Mouse (Mus musculus) embryo, embryonic 10 days (tissue): Measurements from ENCODE around the gene Creb5.

Experiments used
- DNase-seq: peaks from one replicate; pipeline ENCODE4 v3.0.0-alpha.2; 2015; ENCODE audit warnings: low spot score

Gene Creb5

DNA sequence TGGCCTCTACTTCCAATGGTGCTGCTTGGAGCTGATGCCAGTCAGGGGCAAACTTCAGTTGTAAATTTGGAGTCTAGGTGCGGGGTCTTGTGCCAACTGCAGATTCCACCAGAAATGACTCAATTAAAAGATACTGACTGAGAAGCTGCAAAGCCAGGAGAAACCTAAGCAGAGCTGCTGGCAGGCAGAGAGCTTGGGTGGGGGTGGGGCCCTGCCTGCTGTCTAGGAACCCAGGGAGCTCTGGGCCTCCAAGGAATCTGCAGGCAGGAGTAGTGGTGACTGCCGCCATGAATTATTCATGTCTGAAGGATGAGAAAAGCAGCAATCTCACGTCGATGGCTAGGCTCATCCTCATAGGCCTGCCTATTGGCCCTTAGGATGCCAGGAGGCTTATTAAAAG is 306.5 kb downstream of the Creb5 start:
- DNase-seq = peak; percentile 53

DNA sequence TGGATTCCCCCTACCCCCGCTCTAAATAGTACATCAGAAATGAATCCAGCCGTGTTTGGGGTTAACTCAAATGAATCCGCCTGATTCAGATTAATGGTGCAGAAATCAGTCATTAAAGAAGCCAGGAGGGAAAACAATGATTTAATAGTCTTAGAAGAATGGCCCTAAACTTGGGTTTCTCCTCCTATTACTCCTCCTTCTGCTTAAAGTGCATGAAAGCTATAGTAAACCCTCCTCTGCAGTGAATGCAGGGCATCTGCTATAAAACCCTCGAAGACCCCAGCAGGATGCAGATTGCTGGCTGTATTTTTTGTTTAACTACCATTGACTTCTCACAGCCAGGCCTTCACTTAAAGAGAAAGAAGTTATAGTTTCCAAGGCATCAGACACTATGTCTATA is 307.2 kb downstream of the Creb5 start:
- DNase-seq = no peak

DNA sequence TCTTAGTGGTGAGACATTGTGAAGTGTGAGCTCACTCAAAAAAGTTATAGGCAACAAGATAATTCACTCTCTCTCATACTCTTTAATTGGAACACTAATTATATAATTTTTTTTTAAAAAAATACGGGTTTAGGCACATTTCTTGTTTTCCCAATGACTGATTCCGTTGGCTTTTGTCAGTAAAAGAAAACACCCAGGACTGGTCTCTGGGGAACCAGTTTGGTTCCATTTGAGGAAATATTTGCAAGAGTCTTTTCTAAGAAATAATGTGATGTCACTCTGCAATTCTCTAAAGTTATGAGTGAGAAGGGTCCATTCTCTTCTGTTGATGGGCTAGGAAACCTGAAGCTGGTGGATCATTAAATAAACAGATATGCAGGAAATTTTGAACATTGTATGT is 309.3 kb downstream of the Creb5 start:
- no peak for DNase-seq

DNA sequence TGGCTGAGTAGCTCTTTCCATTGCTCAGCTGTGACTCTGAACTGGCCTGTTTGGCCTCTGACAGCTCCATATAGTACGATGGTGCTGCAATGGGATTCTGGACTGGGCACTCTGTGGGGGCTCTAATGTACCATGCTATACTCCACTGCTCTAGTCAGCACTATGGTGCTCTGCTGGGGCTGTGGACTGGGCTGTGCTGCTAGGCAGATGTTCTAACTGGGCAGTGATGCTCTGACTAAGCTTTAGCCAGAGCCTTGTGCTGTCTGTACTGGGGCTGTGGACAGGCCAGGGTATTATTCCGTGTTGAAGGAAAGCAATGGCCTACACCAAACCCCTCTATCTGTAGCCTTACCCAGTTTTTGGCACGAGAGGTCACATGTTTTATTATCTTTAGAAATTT is 316.0 kb downstream of the Creb5 start:
- no peak for DNase-seq

DNA sequence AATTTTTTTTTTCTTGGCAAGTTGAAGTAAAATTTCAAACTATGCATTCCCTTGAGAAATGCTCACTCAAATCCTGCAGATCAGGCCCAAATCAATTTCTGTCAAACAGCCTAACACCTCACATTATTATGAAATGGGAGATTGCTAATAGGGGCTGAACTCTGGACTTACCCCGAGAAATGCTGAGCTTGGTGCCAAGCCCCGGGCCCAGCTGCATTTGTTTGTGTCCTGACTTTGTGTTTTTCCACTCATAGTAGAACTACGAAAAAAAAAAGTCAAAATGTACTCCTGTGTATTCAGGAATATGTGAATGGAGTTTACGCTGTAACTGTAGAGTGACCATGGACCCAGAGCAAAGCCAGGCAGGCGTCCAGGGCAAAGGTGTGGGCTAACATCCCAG is 316.6 kb downstream of the Creb5 start:
- DNase-seq = no peak

DNA sequence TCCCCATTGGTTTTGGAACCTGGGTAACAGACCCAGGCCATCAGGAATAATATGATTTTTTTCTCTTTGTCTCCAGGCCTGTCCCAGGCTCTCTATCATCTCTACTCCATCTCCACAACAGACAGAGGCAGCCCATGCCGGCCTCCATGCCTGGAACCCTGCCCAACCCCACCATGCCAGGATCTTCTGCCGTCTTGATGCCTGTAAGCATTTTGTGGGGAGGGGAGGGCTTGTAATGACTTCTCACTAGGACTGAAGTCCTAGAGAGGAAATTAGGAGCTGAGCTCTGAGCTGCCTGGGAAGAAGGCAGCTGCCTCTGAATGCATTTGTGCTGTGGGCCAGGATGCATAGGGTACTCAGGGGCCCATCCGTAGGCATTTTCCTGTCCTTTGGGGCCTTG is 317.3 kb downstream of the Creb5 start:
- DNase-seq = no peak

DNA sequence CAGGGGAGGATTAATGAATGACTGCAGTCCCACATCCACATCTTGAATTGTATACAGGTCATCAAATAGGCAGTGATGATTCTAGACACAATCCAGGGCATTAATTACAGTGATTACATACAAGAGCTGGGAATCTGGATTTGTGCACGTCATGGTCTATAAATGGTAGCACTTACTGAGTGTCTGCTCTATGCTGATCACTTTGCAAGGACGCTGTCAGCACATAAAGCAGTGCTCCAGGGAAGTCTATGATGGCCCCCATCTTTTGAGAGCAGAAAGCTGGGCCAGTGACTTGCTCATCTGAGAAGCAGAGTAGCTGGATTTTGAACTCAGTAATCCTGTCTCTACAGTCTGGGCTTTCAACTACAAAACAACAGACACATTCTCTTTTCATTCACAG is 318.1 kb downstream of the Creb5 start:
- DNase-seq = no peak

DNA sequence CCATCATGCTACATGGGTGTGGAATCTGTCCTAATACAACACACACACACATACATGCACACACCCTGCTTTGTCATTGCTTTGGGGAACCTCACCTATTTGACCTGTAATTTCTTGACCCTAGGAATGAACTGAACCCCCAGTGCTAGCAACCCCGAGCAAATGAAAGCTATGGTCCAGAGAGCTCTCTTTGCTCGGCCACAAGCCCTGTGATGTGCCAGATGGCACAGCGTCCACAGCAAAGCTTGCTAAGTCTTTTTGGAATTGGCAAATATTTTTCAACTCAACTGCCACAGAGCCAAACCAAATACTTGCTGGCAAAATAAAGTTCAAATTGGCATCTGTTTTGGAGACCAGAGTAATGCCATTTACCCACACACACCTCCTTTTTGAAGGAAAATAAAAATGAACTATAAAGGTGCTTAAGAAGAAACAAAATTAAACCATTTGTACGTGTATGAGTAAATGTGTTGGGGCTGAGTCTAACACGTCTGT is 324.4 kb downstream of the Creb5 start:
- no peak for DNase-seq

DNA sequence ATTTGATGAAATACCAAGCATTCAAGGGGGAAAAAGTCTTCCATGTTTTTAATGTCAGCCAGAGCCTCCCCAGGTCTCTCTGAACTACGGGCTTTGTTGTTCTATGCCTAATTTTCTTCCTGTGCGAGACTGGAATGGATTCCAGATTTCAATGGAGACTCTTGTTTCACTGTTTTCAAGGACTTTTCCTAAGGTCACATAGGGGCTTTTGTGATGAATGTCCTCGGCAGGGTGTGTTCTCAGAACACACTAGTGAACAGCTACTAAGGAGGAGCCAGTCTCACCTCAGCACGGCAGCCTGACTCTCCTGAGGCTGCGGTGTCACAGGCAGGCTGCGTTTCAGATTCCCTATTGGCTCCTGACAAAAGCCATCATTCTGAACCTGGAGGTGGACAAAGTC is 325.6 kb downstream of the Creb5 start:
- peak; percentile 43 for DNase-seq

DNA sequence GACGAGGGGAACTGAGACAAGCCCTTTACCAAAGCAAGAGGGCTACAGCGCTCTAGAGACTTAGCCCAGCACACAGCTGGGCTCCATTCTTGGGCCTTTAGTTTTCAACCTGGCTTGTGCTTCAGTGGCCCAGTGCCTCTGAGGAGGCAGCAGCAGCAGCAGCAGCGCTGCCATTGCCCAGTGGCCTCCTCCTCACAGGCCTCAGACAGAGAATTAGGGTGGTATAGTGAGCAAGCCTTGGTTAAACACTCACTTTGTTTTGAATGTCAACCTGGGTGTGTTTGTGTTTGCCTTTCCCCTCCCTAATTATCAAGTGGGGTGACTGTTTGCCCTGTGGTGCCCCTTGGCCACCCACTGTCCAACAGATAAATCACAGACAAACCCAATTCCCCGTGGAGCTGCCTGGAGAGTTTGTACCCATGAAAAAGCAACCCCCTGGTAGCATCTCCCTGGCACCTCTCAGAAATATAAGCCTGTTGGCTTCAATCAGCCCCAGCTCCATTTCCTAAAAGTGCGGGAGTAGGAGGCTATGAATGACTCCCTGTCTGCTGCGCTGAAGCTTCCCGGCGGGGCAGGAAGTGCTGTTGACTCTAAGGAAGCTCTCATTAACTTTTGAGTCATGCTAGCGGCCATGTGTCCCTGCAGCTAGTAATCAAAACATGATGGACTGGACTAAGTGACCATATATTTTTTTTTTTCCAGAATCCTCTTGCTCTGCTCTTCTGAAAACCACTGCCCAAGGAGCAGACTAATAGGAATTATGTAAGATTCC is 328.6 kb downstream of the Creb5 start:
- DNase-seq = peak; percentile 58

DNA sequence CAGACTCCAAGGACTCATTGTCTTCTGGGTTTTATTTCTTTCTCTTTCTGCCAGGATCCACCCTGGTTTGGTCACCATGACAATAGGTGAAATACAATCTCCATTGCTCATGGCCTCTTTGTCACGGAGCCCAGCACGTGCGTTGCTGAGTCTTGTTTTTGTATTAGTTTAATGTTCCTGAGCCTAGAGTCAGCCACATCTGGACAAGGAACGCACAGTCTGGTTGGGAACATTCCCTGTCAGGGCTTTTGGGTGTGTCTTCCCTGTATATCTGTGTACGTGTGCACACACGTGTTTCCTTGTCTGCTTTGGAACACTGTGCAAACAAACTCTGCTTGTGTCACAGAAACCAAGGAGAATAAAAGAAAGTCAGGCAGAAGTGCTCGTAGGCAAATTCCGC is 331.1 kb downstream of the Creb5 start:
- DNase-seq = no peak

DNA sequence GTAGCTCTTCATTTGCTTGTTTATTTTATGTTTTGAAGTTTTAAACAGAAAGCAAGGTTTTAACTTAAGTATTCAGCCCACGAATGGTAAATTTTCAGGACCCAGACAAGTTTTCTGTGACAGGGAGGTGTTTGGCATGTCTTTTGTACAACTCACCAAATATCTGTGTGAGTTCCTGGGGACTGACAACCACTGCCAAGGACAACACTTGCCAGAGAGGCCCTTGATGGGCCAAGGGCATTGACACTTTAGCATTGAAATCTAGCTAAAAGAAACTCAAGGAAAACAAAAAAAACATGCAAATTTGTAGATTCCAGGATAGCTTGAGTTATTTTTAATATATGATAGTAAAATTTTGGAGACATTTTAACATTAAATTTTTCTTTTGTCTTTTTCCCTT is 332.6 kb downstream of the Creb5 start:
- DNase-seq = no peak

DNA sequence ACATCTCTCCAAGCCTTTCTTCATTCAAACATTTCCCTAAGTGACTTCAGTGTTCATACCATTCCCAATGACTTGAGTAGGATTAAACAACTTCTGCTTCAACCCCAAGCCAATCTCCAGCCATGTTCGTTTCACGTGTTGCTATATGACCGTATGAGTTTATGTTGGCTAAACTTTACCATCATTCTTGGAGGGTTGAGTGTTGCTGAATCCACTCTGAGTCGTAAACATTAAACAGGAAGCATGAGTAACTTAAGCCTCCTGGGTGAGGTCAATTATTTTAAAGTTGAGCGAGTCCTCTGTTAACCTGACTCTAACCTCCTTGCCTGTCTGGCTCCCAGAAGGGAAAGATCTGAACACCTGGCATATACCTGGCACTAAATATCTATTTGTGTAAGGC is 334.2 kb downstream of the Creb5 start:
- no peak for DNase-seq

DNA sequence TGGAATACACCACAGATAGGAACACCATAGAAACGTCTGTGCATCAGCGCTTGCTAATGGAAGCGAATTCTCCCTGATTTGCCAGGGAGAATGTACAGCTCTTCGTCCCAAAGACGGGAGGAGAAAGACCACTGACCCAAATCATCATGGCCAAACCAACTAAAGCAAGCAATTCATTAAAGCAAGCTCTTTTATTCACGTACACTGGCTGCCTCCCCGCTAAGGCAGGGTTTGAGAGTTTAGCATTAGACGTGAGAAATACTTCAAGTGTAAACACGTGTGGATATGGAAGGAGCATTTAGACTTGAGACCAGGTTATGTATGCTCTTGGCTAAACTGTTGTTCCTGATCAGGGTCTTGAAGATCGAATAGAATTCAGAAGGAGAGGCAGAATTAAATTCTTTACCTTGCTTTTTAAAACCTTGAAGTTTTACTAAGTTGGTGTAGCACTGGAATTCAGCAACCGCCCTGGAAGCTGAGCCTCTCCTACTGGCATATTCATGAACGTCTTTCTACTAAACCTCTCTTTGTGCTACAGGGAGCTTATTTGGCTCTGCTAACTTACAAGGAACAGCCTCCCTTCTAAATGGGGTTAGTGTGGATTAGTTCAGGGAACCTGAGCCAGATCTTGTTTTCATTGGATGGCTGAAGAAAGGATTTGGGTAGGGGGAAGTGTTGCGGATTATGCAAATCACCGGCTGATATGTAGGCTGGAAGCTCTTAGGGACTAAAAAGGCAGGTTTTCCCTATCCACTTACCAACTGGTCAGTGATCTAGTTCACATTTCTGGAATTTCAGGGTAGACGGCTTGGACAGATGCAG is 337.6 kb downstream of the Creb5 start:
- DNase-seq = peak; percentile 35

DNA sequence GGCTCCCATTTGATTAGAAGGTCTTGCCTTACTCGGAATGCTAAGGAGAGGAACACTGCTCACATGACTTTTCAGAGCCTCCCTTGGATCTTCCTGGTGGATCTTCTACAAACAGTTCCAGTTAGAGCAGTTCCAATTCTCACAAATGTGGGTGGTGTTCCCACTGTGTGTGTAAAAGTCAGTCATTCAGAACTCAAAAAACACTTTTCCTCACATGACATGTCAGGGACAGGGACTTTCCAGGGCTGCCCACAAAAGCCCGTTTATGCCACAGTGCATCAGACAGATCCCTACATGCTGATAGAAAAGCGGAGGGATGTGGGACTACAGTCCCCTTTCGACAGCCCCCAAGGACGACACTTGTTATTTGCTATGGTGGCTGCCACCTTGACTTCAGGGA is 339.0 kb downstream of the Creb5 start:
- no peak for DNase-seq

DNA sequence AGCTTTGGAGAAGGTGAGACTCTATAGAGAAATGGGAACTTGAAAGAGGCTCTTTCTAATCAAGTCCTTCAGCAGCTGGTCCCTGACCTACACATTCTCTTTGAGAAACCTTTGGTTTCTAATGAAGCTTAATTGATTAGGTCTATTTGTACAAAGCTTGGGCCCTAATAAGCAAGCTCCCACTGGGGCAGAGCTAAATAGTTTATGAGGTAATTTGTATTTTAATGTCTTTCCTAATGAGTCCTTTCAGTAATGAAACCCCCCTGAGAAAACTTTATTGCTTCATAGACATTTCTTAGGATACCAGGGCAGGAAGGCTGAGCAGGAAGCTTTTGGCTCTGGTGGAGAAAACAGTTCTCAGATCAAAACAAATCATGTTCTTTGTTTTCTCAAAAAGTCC is 341.6 kb downstream of the Creb5 start:
- no peak for DNase-seq

DNA sequence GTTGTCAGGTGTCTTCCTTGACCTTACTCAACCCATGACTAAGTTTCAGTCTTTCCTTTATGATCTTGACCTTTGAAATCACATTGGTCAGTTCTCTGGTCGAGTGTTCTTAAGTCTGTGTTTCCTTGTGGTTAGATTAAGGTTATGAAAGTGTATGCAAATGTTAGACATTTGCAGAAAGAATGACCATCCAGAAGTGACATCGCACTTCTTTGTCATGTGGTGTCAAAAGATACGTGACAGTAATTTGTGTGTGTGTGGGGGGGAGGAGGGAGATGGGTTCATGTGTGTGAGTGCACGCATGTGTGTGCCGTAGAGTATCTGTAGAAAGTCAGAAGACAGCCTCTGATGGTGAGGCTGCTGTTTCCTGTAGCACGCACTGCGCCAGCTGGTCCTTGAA is 348.4 kb downstream of the Creb5 start:
- no peak for DNase-seq

DNA sequence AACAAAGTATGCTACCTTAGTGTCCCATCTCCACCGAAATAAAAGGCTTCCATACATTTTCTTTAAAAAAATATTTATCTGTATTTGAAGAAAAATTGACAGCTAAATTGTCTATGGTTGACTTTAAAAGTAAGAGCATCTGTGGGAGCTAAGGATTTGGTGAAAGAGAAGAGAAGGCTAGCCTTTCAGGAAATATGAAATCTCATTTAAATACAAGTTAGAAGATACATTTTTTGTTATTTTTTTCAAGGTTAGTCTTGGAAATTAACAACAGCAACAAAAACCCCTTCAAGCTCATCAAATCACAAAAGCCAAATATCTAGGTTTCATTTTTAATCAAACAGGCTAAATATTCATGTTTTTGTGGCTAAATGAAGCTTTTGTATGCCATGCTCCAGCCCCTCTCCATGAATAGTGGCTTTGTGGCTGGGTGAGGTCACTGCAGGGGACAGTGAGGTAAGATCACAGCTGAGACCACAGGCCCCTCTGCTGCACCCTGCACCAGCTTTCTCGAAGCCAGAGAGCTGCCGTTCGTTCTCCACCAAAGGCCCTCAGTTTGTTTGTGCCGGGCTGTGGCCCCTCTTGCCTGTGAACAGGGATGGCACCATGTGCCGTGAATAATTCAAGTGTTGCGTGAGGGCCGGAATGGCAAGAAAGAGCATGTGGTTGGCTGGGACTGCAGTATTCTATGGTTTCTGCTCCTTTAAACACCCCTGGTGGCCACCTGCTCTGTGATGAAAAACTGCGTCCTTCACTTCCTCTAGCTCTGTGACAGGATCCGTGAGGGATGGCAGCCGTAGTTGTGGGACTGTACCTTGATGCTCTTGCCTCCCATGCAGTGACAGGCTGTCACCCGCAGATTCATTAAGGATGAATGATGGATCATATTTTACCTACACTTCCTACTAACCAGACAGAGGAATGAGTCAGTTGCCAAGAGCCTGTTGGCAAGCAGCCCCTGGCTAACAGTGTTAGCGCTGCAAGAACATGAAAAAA is 350.6 kb downstream of the Creb5 start:
- DNase-seq = no peak

DNA sequence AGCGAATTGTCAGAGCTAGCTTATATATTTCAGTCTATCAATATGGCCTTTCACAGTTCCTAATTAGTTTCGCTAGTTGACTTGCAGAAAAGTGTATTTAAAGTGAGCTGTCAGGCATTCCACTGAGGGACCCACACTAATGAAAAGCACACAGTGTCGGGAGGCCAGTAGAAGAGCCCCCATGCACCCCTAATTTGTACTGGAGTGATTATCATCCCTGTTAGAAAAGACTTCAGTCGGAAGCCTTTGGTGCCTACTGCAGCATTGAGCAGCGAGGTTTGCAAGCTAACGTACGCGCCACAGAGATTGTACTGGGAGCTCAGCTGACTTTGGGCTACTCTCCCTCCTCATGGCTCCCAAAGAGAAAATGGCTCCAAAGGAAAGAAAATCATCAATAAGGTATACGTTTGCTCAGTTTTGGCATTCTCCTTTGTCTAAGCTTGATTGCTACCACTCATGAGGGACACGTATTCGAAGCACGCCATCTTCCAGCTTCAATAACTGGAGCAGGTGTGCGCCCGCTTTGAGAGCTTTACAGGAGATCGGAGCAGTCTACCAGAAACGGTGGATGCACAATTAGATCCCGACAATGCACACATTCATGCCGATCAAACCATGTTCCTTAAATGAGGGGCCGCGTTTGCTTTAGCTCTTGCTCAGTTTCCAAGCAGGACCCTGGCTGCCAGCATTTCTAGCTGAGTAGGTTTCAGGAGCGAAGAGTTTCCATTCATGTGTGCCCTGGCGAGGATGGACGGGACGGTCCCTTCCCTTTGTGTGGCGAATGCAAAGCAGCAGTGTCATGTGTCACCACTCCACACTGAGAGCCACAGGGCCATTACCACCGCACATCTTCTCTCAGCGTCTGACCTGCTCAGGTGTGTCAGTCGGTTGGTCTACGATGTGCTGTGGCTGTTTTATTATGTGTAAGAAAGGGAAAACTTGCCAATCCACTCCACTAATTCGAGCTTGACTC is 354.8 kb downstream of the Creb5 start:
- no peak for DNase-seq

DNA sequence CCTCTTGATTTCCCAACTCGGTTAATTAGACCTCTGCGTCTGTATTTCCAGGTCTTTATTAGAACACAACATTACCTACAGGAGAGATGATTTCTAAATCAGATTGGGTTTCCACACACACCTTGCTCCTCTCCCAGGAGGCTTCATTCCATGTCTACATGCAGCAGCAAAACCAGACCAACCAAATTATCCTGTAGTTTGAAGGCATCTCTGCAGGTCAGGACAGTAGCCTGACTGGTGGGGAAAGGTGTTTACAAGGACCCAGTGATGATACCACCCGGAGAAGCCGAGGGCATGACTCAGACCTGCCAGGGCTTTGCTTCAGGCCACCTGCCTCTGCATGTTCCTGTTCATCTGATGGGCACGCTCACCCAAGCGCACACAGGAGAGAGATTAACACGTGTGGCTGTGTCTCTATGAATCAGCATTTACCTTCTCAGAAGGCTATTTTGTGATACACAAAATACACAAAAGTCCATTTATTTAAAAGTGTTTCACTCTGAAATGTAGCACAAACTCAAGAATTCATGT is 355.8 kb downstream of the Creb5 start:
- no peak for DNase-seq

DNA sequence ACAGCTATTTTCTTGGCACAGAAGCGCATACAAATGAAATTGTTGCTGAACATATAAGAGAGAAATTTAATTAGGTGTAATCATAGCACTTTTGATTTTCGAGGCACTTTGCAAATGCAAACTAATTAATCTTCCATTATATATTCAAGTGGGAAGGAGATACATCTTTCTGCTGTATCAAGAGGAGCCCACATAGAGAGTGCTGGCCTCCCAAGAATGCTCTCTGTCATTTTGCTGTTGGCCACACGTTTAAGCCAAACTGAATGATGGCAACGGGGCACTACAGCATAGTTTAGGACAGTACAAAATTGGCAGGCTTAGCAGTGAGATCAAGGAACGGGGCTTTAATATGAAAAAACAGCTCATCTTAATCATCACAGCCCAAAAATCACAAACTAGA is 356.4 kb downstream of the Creb5 start:
- no peak for DNase-seq
